Mouse (Mus musculus): ENCODE data around the gene Sirt3. TPM values are rescaled to one million over a fixed set of nuclear protein-coding genes. Genes with fewer than 3 reads are reported as not detected.

Sirt3 gene
- 134 and 150 TPM in 2 replicates for total RNA-seq (2014; rRNA removed)
- 155 TPM in 2 replicates for polyA plus RNA-seq (2012; rRNA removed)

DNA sequence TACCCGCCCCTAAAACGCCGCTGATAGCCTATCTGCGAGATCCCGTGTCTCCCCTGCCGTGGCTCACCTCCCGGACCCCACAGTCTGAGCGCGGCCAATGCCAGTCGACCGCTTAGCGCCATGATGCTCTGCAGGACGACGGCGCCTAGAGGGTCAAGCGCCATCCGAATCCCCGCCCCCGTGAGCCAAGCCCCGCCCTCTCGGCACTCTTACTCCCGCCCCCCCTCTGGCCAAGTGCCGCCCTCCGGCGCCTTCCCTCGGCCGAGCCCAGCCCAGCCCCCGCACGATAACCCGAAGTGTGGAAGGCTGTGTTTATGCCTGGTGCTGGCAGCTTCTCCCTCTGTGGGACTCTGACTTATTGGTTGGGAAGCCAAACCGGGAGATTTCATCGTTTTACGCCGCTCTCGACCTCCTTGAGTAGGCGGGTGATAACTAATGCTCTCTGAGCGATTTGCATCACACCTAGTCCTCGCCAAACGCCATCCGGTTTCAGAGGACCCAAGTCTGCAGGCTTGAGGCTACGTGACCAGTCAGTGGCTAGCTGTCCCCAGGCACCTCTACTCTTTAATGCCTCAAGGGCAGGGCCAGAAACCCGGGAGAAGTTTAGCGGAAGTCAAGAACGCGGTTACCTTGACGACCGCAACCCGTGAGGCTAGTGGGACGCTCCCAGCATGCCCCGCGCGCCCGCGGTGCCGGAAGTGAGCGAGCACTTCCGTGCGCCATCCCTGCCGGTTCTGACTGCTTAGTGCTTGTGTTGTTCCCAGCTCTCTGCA, at the start of gene Sirt3, which contains the start of gene Psmd13:
Gene Sirt3 (minus strand): TSS at position 614 of the 773 bp plus-strand sequence.
Gene Psmd13 (plus strand): TSS at position 273 of the 773 bp plus-strand sequence.
- peak; percentile 79 for DNase-seq (ENCODE audit: extremely low read depth, low read depth, low spot score)
- peak within 1 kb of the TSS; percentile 97 for H3K4me3 ChIP-seq (ENCODE audit: insufficient read depth, low read depth, low read length)
- H3K27me3 ChIP-seq (ENCODE audit: control insufficient read depth, insufficient read depth, low read length), result no peaks in the 10 kb centered on the region
- peak within 1 kb of the TSS; percentile 90 for H3K9ac ChIP-seq (ENCODE audit: low read depth, low read length)
- under 1% methylated on average over 59 of the region's 59 CpGs for WGBS
- peak within 1 kb of the TSS; percentile 99 for H3K27ac ChIP-seq (replicated peaks; ENCODE audit: insufficient read depth, low read depth, low read length)
- peaks cover 24% of the 10 kb centered on the region for H3K79me2 ChIP-seq (ENCODE audit: control insufficient read depth, insufficient read depth, low read length)
- peaks cover 8% of the 10 kb centered on the region for H3K4me1 ChIP-seq (ENCODE audit: control insufficient read depth, insufficient read depth, low read length)
- TF ChIP-seq POLR2A (IDR thresholded peaks at IDR 0.05; ENCODE audit: extremely low read depth, insufficient read depth, low read length) (peak; percentile 92), CTCF (IDR thresholded peaks at IDR 0.05; ENCODE audit: low read depth, low read length) (no peak)
- peaks cover 15% of the 10 kb centered on the region for H3K36me3 ChIP-seq (ENCODE audit: control insufficient read depth, insufficient read depth, low read length)

DNA sequence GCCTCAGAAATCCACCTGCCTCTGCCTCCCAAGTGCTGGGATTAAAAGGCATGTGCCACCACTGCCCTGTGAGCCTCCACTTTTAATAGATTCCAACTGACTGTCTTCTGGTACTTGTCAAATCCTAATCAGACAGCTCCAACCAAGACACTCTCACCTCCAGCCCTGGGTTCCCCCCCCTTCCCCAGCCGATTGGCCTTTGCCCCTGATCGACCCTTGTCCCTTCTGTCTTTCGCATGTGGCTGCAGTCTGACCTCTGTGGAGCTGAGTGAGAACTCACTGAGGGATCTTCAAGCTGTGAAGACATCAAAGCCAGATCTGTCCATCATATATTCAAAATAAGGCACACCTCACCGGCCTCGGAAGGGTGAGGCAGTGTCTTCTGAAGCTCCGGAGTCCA, 45.1 kb upstream of the Sirt3 start:
- H3K27ac ChIP-seq (replicated peaks; ENCODE audit: insufficient read depth, low read depth, low read length), result no peak overlapping the region; the same call in 1 of the 2 replicates
- H3K4me3 ChIP-seq (ENCODE audit: insufficient read depth, low read depth, low read length), result no peak overlapping the region
- WGBS, result 66% methylated on average over 6 of the region's 6 CpGs
- no peak for TF ChIP-seq POLR2A (IDR thresholded peaks at IDR 0.05; ENCODE audit: extremely low read depth, insufficient read depth, low read length)
- TF ChIP-seq CTCF (IDR thresholded peaks at IDR 0.05; ENCODE audit: low read depth, low read length), result no peak
- no peaks in the 10 kb centered on the region for H3K79me2 ChIP-seq (ENCODE audit: control insufficient read depth, insufficient read depth, low read length)
- no peaks in the 10 kb centered on the region for H3K27me3 ChIP-seq (ENCODE audit: control insufficient read depth, insufficient read depth, low read length)
- peaks cover 30% of the 10 kb centered on the region for H3K36me3 ChIP-seq (ENCODE audit: control insufficient read depth, insufficient read depth, low read length)
- H3K4me1 ChIP-seq (ENCODE audit: control insufficient read depth, insufficient read depth, low read length), result peaks cover 24% of the 10 kb centered on the region
- DNase-seq (ENCODE audit: extremely low read depth, low read depth, low spot score), result peak; percentile 77
- H3K9ac ChIP-seq (ENCODE audit: low read depth, low read length), result no peak overlapping the region

DNA sequence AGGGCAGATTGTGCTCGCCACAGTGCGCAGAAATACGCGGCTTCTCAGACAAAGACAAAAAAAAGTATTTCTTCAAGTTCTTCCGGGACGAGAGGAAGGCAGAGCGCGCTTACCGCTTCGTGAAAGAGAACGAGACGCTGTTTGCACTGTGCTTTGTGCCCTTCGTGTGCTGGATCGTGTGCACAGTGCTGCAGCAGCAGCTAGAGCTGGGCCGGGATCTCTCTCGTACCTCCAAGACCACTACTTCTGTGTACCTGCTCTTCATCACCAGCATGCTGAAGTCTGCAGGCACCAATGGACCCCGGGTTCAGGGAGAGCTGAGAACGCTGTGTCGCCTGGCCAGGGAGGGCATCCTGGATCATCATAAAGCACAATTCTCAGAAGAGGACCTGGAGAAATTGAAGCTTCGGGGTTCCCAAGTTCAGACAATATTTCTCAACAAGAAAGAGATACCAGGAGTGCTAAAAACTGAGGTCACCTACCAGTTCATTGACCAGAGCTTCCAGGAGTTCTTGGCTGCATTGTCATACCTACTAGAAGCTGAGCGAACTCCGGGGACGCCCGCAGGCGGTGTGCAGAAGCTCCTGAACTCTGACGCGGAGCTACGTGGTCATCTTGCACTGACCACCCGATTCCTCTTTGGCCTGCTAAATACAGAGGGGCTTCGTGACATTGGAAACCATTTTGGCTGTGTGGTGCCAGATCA, 41.1 kb upstream of the Sirt3 start:
- WGBS, result 31% methylated on average over 30 of the region's 30 CpGs
- peak overlapping the region; percentile 39; the same call in 1 of the 2 replicates for H3K27ac ChIP-seq (replicated peaks; ENCODE audit: insufficient read depth, low read depth, low read length)
- no peaks in the 10 kb centered on the region for H3K79me2 ChIP-seq (ENCODE audit: control insufficient read depth, insufficient read depth, low read length)
- H3K4me1 ChIP-seq (ENCODE audit: control insufficient read depth, insufficient read depth, low read length), result peaks cover 29% of the 10 kb centered on the region
- DNase-seq (ENCODE audit: extremely low read depth, low read depth, low spot score), result peak; percentile 79
- H3K4me3 ChIP-seq (ENCODE audit: insufficient read depth, low read depth, low read length), result no peak overlapping the region
- peak overlapping the region; percentile 2; the same call in 1 of the 2 replicates for H3K9ac ChIP-seq (ENCODE audit: low read depth, low read length)
- peaks cover 30% of the 10 kb centered on the region; the same call in 1 of the 2 replicates for H3K36me3 ChIP-seq (ENCODE audit: control insufficient read depth, insufficient read depth, low read length)
- H3K27me3 ChIP-seq (ENCODE audit: control insufficient read depth, insufficient read depth, low read length), result no peaks in the 10 kb centered on the region
- TF ChIP-seq POLR2A (IDR thresholded peaks at IDR 0.05; ENCODE audit: extremely low read depth, insufficient read depth, low read length), result no peak

DNA sequence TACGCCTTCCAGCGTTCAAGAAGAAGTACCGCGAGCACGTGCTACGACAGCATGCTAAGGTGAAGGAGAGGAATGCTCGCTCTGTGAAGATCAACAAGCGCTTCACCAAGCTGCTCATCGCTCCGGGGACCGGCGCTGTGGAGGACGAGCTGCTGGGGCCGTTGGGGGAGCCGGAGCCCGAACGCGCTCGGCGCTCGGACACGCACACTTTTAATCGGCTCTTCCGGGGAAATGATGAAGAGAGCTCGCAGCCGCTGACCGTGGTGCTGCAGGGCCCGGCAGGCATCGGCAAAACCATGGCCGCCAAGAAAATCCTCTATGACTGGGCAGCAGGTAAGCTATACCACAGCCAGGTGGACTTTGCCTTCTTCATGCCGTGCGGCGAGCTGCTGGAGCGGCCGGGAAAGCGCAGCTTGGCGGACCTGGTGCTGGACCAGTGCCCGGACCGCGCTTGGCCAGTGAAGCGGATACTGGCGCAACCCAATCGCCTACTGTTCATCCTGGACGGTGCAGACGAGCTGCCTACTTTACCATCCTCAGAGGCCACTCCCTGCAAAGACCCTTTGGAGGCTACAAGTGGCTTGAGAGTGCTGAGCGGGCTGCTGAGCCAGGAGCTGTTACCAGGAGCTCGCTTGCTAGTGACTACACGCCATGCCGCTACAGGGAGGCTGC, 40.4 kb upstream of the Sirt3 start:
- Histone ChIP-seq H3K27me3 (ENCODE audit: control insufficient read depth, insufficient read depth, low read length) (no peaks in the 10 kb centered on the region), H3K79me2 (ENCODE audit: control insufficient read depth, insufficient read depth, low read length) (no peaks in the 10 kb centered on the region), H3K4me1 (ENCODE audit: control insufficient read depth, insufficient read depth, low read length) (peaks cover 27% of the 10 kb centered on the region), H3K36me3 (ENCODE audit: control insufficient read depth, insufficient read depth, low read length) (peaks cover 26% of the 10 kb centered on the region; the same call in 1 of the 2 replicates), H3K27ac (replicated peaks; ENCODE audit: insufficient read depth, low read depth, low read length) (peak overlapping the region; percentile 39; the same call in 1 of the 2 replicates), H3K4me3 (ENCODE audit: insufficient read depth, low read depth, low read length) (peak overlapping the region; percentile 3; the same call in 1 of the 2 replicates), H3K9ac (ENCODE audit: low read depth, low read length) (no peak overlapping the region)
- TF ChIP-seq POLR2A (IDR thresholded peaks at IDR 0.05; ENCODE audit: extremely low read depth, insufficient read depth, low read length), result 0 out of 2 replicates have a peak, but pooled peaks have one; percentile 20
- TF ChIP-seq CTCF (IDR thresholded peaks at IDR 0.05; ENCODE audit: low read depth, low read length), result peak; percentile 31
- DNase-seq (ENCODE audit: extremely low read depth, low read depth, low spot score), result peak; percentile 94
- WGBS, result 10% methylated on average over 49 of the region's 49 CpGs

DNA sequence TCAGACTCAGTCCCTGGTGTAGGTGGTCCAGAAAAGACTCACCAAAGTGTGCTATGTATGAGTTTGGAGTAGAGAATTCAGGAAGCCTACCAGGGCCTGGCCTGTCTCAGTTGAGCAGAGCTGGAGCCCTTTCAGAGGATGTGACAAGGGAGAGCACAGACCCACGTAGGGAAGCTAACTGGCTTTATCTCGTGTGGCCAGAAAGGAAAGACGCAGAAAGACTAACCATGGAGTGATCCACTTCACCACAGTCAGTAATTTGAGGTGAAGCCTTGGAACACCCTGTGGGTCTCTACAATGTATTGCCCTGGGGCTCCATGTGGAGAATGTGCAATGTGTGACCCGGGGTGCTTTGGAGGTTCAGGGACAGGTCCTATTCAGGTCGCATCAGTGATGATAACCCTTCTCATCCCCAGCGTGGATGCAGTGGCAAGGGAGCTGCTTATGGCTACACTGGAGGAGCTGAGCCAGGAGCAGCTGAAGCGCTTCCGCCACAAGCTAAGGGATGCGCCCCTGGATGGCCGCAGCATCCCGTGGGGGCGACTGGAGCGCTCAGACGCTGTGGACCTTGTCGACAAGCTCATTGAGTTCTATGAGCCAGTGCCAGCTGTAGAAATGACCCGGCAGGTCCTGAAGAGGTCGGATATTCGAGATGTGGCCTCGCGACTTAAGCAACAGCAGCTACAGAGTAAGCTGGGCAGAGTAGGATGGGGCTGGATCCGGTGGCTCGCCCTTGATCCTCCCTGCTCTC, 39.3 kb upstream of the Sirt3 start:
- no peak for DNase-seq (ENCODE audit: extremely low read depth, low read depth, low spot score)
- 68% methylated on average over 22 of the region's 22 CpGs for WGBS
- Histone ChIP-seq H3K4me3 (ENCODE audit: insufficient read depth, low read depth, low read length) (no peak overlapping the region), H3K27me3 (ENCODE audit: control insufficient read depth, insufficient read depth, low read length) (no peaks in the 10 kb centered on the region), H3K27ac (replicated peaks; ENCODE audit: insufficient read depth, low read depth, low read length) (no peak overlapping the region), H3K9ac (ENCODE audit: low read depth, low read length) (no peak overlapping the region), H3K79me2 (ENCODE audit: control insufficient read depth, insufficient read depth, low read length) (no peaks in the 10 kb centered on the region), H3K36me3 (ENCODE audit: control insufficient read depth, insufficient read depth, low read length) (peaks cover 30% of the 10 kb centered on the region; the same call in 1 of the 2 replicates), H3K4me1 (ENCODE audit: control insufficient read depth, insufficient read depth, low read length) (peaks cover 20% of the 10 kb centered on the region)
- no peak for TF ChIP-seq POLR2A (IDR thresholded peaks at IDR 0.05; ENCODE audit: extremely low read depth, insufficient read depth, low read length)
- no peak for TF ChIP-seq CTCF (IDR thresholded peaks at IDR 0.05; ENCODE audit: low read depth, low read length)
